Mouse (Mus musculus): ENCODE measurements around the gene Fam120c.
"Not testable (repeated sequence)": the region's sequence is repeated elsewhere in the genome, so short reads cannot be mapped to it uniquely, and the experiment has no call there.

The Fam120c gene

DNA sequence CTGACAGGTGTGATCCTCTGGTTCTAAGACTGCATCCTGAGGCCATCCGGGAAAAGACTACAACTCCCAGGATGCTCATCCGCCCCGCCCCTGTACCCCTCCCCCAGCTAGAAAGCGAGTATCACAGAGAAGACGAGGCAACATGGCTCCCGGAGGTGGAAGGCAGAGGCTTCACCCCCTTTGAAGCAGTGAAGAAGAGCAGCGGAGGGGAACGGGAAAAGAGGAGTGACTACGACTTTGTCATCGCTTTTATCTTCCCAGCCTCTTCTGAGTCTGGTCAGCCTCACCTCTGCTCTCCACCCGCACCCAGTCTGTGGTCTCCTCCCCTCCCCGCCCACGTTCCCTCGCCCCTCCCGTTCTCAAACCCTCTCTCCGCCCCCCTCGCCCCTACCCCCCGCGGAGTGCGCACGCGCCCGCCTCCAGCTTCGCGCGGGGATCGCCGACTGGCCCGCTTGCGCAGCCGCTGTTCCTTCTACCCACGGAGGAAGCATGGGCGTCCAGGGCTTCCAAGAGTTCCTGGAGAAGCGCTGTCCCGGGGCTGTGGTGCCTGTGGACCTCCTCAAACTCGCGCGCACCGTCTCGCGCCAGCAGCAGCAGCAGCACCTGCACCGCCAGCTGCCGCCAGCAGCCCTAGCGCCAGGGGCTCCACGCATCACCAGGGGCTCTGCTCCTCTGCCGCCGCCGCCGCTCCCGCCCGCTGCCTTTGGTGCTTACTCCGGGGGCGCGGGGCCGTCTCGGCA is at the start of gene Fam120c:
TSS of gene Fam120c (plus strand) at position 415 of the 740 bp plus-strand sequence.
- DNase-seq (ENCODE audit: low spot score): peak; percentile 88

- no peak for DNase-seq (ENCODE audit: low spot score)
Measured at GRCm38 (mm10) chrX:151298329-151298728, 45.6 kb upstream of the Fam120c start.

- DNase-seq (ENCODE audit: low spot score): no peak
Measured at GRCm38 (mm10) chrX:151313732-151314131, 30.2 kb upstream of the Fam120c start.

DNA sequence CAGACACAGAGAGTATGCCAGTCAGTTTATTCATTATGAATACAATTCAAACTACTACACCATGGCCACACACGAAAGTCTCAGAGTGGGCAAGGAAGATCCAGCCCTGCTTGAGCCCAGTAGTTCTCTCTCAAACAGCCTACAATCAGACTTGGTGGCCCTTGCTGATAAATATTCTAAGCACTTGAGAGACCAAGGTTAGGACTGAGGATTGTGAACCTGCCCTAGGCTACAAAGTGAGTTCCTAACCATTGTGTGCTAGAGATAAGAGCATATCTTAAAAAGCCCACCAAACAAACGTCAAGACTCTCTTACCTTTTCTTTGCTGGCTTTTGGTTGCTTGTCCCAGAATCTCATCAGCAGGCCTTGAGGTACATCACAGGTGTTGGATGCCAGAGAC is 10.4 kb upstream of the Fam120c start:
- DNase-seq (ENCODE audit: low spot score): no peak

GRCm38 (mm10) chrX:151337804-151338203 is 6.2 kb upstream of the Fam120c start:
- DNase-seq (ENCODE audit: low spot score): peak; percentile 86

DNA sequence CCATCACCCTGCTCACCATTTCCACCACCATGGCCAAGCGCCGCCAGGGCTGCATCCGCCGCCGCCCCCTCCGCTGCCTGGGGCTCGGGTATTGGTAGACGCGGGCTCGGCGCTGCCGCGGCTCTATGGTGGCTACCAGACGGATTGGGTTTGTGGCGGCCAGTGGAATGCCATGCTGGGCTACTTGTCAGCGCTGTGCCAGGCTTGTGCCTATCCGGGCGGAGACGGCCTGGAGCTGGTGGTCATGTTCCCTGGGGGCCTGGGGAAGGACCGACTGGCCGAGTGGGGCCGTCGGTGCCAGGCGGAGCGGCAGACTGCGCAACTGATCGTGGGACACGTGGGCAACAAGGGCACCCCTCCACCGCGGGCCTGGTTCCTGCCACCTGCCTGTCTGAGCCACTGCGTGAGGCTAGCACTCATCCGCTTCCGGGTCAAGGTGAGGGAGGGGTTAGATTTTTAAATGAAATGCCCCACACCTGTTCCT is 568 bp downstream of the Fam120c start:
- DNase-seq (ENCODE audit: low spot score): peak; percentile 35

DNA sequence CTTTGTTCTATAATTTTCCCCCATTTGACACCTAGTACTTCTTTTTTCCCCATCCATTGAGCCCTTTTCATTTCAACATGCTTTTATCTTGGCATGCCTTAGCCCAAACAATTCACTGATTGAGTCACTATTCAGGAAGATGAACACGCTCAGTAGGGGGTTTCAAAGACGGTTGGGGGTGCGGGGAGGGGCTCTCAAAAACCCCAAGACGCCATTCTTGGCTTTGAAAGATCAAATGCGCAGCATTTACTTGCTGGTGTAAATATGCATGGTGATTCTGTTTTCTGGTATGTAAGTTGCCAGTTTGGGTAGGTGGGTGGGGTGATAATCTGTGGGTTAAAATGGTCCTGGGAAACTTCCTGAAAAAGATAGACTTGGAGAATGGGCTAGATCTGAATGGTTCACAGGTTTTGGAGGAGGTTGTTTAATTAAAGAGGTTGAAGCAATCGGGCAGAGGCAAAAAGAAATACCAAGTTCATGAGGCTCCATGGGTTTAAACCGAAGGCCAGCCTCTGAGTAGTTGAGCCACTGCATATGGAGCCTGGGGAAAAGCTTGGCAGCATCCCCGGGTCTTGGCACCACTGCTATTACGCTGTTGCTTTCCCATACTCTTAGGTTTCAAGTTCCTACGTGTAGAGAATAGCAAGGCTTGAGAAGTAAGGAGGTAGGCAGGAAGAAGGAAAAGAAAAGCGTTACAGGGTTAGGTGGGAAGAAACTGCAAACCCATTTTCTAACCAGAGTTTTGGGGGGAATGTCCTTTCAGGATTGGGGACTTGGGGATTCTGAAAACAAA is 1.6 kb downstream of the Fam120c start:
- DNase-seq (ENCODE audit: low spot score): peak; percentile 65

GRCm38 (mm10) chrX:151347278-151347677 is 3.3 kb downstream of the Fam120c start:
- no peak for DNase-seq (ENCODE audit: low spot score)

GRCm38 (mm10) chrX:151349322-151349721 is 5.3 kb downstream of the Fam120c start:
- DNase-seq (ENCODE audit: low spot score): peak; percentile 85

DNA sequence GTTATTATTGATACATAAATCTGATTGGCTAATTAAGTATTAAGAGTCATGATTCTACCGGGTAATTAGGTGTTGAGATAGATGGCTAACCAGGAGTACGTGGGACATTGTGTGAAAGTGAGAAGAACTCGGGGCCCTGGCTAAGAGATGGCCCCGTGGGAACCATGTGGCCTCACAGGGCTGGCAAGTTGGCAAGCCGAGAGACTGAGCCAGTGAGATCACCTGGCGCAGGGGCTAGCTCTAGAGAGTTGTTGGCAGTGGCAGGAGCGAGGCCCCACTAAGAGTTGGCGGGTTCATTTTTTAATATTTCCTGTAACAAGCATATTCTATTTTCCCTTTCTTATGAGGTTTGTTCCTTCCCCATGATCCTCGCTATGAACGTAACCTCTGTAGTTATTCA is 74.8 kb downstream of the Fam120c start:
- DNase-seq (ENCODE audit: low spot score): no peak

- DNase-seq (ENCODE audit: low spot score): no peak
Measured at GRCm38 (mm10) chrX:151420791-151421190, 76.8 kb downstream of the Fam120c start.

GRCm38 (mm10) chrX:151443637-151444036 is 99.7 kb downstream of the Fam120c start:
- no peak for DNase-seq (ENCODE audit: low spot score)

- DNase-seq (ENCODE audit: low spot score): peak; percentile 4
Measured at GRCm38 (mm10) chrX:151444189-151444588, 100.2 kb downstream of the Fam120c start.

DNA sequence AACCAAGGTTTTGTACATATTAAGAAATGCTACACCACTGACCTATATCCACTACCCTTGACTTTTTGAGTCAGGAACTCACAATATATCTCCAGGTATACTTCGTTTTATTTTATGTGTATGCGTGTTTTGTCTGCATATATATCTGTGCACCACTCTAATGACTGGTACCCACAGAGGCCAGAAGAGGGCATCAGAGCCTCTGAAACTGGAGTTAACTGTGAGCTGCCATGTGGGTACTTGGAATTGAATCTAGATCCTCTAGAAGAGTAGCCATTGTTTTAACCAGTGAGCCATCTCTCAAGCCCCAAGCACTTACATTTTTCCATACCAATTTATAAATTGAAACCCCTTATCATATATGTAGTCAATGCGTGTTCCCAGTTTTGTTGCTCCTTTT is 144.2 kb downstream of the Fam120c start:
- no peak for DNase-seq (ENCODE audit: low spot score)

DNA sequence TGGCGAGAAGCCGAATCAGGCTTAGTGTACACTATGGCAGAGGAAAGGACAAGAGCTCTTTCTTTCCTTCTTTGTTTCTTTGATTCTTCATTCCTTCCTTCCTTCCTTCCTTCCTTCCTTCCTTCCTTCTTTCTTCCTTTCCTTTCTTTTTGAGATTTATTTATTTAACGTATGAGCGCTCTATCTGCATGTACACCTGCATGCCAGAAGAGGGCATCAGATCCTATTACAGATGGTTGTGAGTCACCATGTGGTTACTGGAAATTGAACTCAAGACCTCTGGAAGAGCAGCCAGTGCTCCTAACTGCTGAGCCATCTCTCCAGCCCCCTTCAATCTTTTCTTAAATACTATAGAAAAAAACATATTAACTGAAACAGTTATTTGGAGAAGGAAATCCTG is 149.3 kb downstream of the Fam120c start:
- DNase-seq (ENCODE audit: low spot score): not testable (repeated sequence)

- DNase-seq (ENCODE audit: low spot score): no peak
Measured at GRCm38 (mm10) chrX:151496596-151496995, 152.6 kb downstream of the Fam120c start.

DNA sequence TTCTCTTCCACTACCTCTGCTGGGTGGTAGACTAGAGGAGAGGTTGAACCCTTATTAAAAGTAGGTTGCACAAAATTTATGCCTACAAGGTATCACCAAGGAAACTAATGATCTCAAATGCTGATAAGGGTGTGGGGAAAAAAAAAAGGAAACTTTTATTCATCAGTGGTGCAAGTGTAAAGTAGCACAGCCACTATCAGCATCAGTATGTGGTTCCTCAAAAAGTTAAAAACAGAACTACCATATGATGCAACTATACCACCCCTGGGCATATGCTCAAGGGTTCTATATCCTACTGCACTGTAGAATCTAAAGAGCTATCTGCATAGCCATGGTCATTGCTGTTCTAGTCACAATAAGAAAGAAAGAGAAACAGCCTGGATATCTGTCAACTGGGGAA is 164.6 kb downstream of the Fam120c start:
- no peak for DNase-seq (ENCODE audit: low spot score)

DNA sequence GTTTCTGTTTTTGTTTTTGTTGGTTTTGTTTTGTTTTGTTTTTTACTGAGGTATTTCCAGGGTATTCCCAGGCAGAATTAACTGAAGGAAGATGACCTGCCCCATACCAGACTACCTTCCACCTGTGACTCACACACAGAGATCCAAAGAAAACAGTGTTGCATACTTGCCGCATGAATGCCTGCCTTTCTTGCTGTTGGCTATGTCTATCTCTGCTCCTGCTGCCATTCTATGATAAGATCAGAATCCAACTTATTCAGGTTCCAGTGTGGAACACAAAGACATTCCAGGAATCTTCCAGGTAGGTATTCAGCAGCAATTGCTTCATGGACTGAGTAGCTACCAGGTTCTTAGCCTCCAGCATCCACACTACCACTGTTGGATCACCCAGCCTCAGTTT is 165.9 kb downstream of the Fam120c start:
- no peak for DNase-seq (ENCODE audit: low spot score)

- peak; percentile 71 for DNase-seq (ENCODE audit: low spot score)
Measured at GRCm38 (mm10) chrX:151513066-151513465, 169.1 kb downstream of the Fam120c start.

- no peak for DNase-seq (ENCODE audit: low spot score)
Measured at GRCm38 (mm10) chrX:151513694-151514093, 169.7 kb downstream of the Fam120c start.

GRCm38 (mm10) chrX:151518181-151518580 is 174.2 kb downstream of the Fam120c start:
- DNase-seq (ENCODE audit: low spot score): no peak

GRCm38 (mm10) chrX:151520127-151520457 is 176.1 kb downstream of the Fam120c start:
- no peak for DNase-seq (ENCODE audit: low spot score)

Data from adipocyte (in vitro differentiated cells).